Mouse (Mus musculus) midbrain, embryonic 11.5 days (tissue): Measurements from ENCODE around the gene Mei1. TPM values are rescaled to one million over a fixed set of nuclear protein-coding genes. Genes with fewer than 3 reads are reported as not detected.

Experiments
- ATAC-seq: fragments of 200-750 bp; cut with Nextera tagmentation; 2 replicates; pipeline ENCODE4 v1.8.0; 2017; ENCODE audit warnings: moderate TSS enrichment, moderate library complexity; ENCODE audit not compliant: low FRiP score
- DNase-seq: peaks from one replicate; pipeline ENCODE4 v3.0.0; 2015; ENCODE audit warnings: low spot score; ENCODE audit errors: missing footprints
- H3K27ac ChIP-seq: fragments of 300-500 bp; sonication (generic); 2 replicates; pipeline ENCODE4 v1.5.1; 2014; ENCODE audit warnings: low read depth, low read length
- H3K27me3 ChIP-seq: fragments of 300-500 bp; sonication (generic); 2 replicates; pipeline ENCODE4 v1.6.1; 2014; ENCODE audit warnings: mild to moderate bottlenecking, low read length, moderate library complexity, mixed read lengths; ENCODE audit not compliant: control insufficient read depth, insufficient read depth
- H3K36me3 ChIP-seq: fragments of 300-500 bp; sonication (generic); 2 replicates; pipeline ENCODE4 v1.6.1; 2014; ENCODE audit warnings: mild to moderate bottlenecking, low read length, moderate library complexity, mixed read lengths; ENCODE audit not compliant: control insufficient read depth, insufficient read depth
- H3K4me1 ChIP-seq: fragments of 300-500 bp; sonication (generic); 2 replicates; pipeline ENCODE4 v1.6.1; 2014; ENCODE audit warnings: low read length; ENCODE audit not compliant: control insufficient read depth, insufficient read depth
- H3K4me2 ChIP-seq: fragments of 300-500 bp; sonication (generic); 2 replicates; pipeline ENCODE4 v1.6.1; 2014; ENCODE audit warnings: mild to moderate bottlenecking, moderate library complexity
- H3K4me3 ChIP-seq: fragments of 300-500 bp; sonication (generic); 2 replicates; pipeline ENCODE4 v1.5.1; 2014; ENCODE audit warnings: low read depth, low read length
- H3K9ac ChIP-seq: fragments of 300-500 bp; sonication (generic); 2 replicates; pipeline ENCODE4 v1.6.1; 2014; ENCODE audit warnings: low read length
- H3K9me3 ChIP-seq: fragments of 300-500 bp; sonication (generic); 2 replicates; pipeline ENCODE4 v1.6.1; 2016; ENCODE audit warnings: low read length; ENCODE audit not compliant: control insufficient read depth
- WGBS: fragments of 180-500 bp; shearing (Covaris S2); extraction: QIAGEN DNeasy Blood & Tissue Kit; methylation state at CpG from one replicate; pipeline ENCODE4 v1.1.7; 2014; 5-methylcytosine and 5-hydroxymethylcytosine counted together
- polyA plus RNA-seq: library from polyadenylated mRNA; unstranded; fragments of >200 nt; fragmentation: Nextera tagmentation; extraction: Ambion mirVana; gene quantifications from 2 replicates; pipeline ENCODE4 v1.2.1, GENCODE M21; 2014

Gene Mei1
- polyA plus RNA-seq, 1 experiment from 2014 or later: not detected

GRCm38 (mm10) chr15:82152435-82152834, 82.6 kb downstream of the Mei1 start:
- no peak overlapping the region for H3K9ac ChIP-seq
- DNase-seq (no peak), ATAC-seq (no peak)
- no peaks in the 10 kb centered on the region for H3K9me3 ChIP-seq
- H3K27me3 ChIP-seq: no peaks in the 10 kb centered on the region
- WGBS: 89% methylated on average over 7 of the region's 7 CpGs
- peaks cover 4% of the 10 kb centered on the region for H3K36me3 ChIP-seq
- peaks cover 16% of the 10 kb centered on the region for H3K4me1 ChIP-seq
- no peak overlapping the region for H3K4me3 ChIP-seq
- H3K27ac ChIP-seq: no peak overlapping the region
- H3K4me2 ChIP-seq: no peak overlapping the region

GRCm38 (mm10) chr15:82156298-82156697, 86.5 kb downstream of the Mei1 start:
- 91% methylated on average over 6 of the region's 6 CpGs for WGBS
- H3K27me3 ChIP-seq: no peaks in the 10 kb centered on the region

GRCm38 (mm10) chr15:82156902-82157301, 87.1 kb downstream of the Mei1 start:
- H3K4me3 ChIP-seq: no peak overlapping the region
- H3K4me2 ChIP-seq: no peak overlapping the region
- no peaks in the 10 kb centered on the region for H3K9me3 ChIP-seq
- DNase-seq (no peak), ATAC-seq (no peak)
- no peaks in the 10 kb centered on the region for H3K27me3 ChIP-seq
- 93% methylated on average over 10 of the region's 10 CpGs for WGBS
- no peak overlapping the region for H3K27ac ChIP-seq
- H3K4me1 ChIP-seq: peaks cover 5% of the 10 kb centered on the region; the same call in 1 of the 2 replicates
- H3K36me3 ChIP-seq: peaks cover 2% of the 10 kb centered on the region; the same call in 1 of the 2 replicates
- no peak overlapping the region for H3K9ac ChIP-seq

More at GRCm38 (mm10) chr15:82156298-82156697, 86.5 kb downstream of the Mei1 start:
- ATAC-seq: no peak
- peaks cover 3% of the 10 kb centered on the region; the same call in 1 of the 2 replicates for H3K4me1 ChIP-seq
- DNase-seq: no peak
- no peak overlapping the region for H3K27ac ChIP-seq
- H3K9me3 ChIP-seq: no peaks in the 10 kb centered on the region
- no peak overlapping the region for H3K4me2 ChIP-seq
- no peak overlapping the region for H3K9ac ChIP-seq
- H3K4me3 ChIP-seq: no peak overlapping the region
- H3K36me3 ChIP-seq: peaks cover 2% of the 10 kb centered on the region; the same call in 1 of the 2 replicates

GRCm38 (mm10) chr15:82158243-82159035, 88.6 kb downstream of the Mei1 start:
- no peak for ATAC-seq
- H3K4me1 ChIP-seq: peaks cover 5% of the 10 kb centered on the region; the same call in 1 of the 2 replicates
- H3K4me2 ChIP-seq: no peak overlapping the region

GRCm38 (mm10) chr15:82159471-82159870, 89.7 kb downstream of the Mei1 start:
- H3K4me1 ChIP-seq: peaks cover 9% of the 10 kb centered on the region
- no peak overlapping the region for H3K9ac ChIP-seq
- peaks cover 2% of the 10 kb centered on the region; the same call in 1 of the 2 replicates for H3K36me3 ChIP-seq
- H3K27ac ChIP-seq: no peak overlapping the region
- H3K9me3 ChIP-seq: no peaks in the 10 kb centered on the region
- H3K4me3 ChIP-seq: no peak overlapping the region
- 81% methylated on average over 9 of the region's 9 CpGs for WGBS
- DNase-seq (no peak), ATAC-seq (no peak)
- H3K4me2 ChIP-seq: no peak overlapping the region
- no peaks in the 10 kb centered on the region for H3K27me3 ChIP-seq

More at GRCm38 (mm10) chr15:82158243-82159035, 88.6 kb downstream of the Mei1 start:
- no peaks in the 10 kb centered on the region for H3K9me3 ChIP-seq
- DNase-seq: no peak
- 80% methylated on average over 17 of the region's 17 CpGs for WGBS
- H3K27ac ChIP-seq: no peak overlapping the region
- no peak overlapping the region for H3K9ac ChIP-seq
- no peak overlapping the region for H3K4me3 ChIP-seq
- H3K36me3 ChIP-seq: peaks cover 2% of the 10 kb centered on the region; the same call in 1 of the 2 replicates
- H3K27me3 ChIP-seq: no peaks in the 10 kb centered on the region

- ATAC-seq: no peak
- Histone ChIP-seq H3K27me3 (no peaks in the 10 kb centered on the region), H3K36me3 (peaks cover 2% of the 10 kb centered on the region; the same call in 1 of the 2 replicates), H3K4me3 (no peak overlapping the region), H3K4me2 (no peak overlapping the region), H3K27ac (no peak overlapping the region), H3K9me3 (no peaks in the 10 kb centered on the region), H3K9ac (no peak overlapping the region), H3K4me1 (peaks cover 17% of the 10 kb centered on the region)
- WGBS: 91% methylated on average over 11 of the region's 11 CpGs
- no peak for DNase-seq
These were observed 91.2 kb downstream of the Mei1 start for GRCm38 (mm10) chr15:82160731-82161640.

GRCm38 (mm10) chr15:82161965-82162600, 92.3 kb downstream of the Mei1 start:
- Histone ChIP-seq H3K4me1 (peaks cover 28% of the 10 kb centered on the region), H3K9ac (no peak overlapping the region), H3K27me3 (no peaks in the 10 kb centered on the region), H3K4me2 (no peak overlapping the region), H3K36me3 (no peaks in the 10 kb centered on the region), H3K27ac (no peak overlapping the region), H3K4me3 (no peak overlapping the region), H3K9me3 (no peaks in the 10 kb centered on the region)
- WGBS: 90% methylated on average over 12 of the region's 12 CpGs
- ATAC-seq (no peak), DNase-seq (no peak)

GRCm38 (mm10) chr15:82163356-82164060, 93.7 kb downstream of the Mei1 start:
- no peak overlapping the region for H3K4me2 ChIP-seq
- 0 out of 2 replicates have a peak overlapping the region, but pooled peaks have one; percentile 15 for H3K27ac ChIP-seq
- no peaks in the 10 kb centered on the region for H3K9me3 ChIP-seq
- no peak for ATAC-seq
- peaks cover 30% of the 10 kb centered on the region for H3K4me1 ChIP-seq
- no peak for DNase-seq
- H3K9ac ChIP-seq: no peak overlapping the region
- WGBS: 85% methylated on average over 10 of the region's 10 CpGs
- 0 out of 2 replicates have a peak, but pooled peaks cover 2% of the 10 kb centered on the region for H3K36me3 ChIP-seq
- H3K4me3 ChIP-seq: no peak overlapping the region
- no peaks in the 10 kb centered on the region for H3K27me3 ChIP-seq
